Mouse (Mus musculus): Measurements from ENCODE around the gene Olfr524.

Gene Olfr524

GRCm38 (mm10) chr7:140205864-140206263 is at the start of gene Olfr524:
Olfr524 (minus strand) TSS chr7:140205964.
- in situ Hi-C loops (cut with MboI; ENCODE audit: unreplicated experiment in 2 of 2) = no loop called here

GRCm38 (mm10) chr7:140253780-140254299 is 48.1 kb upstream of the Olfr524 start:
- in situ Hi-C loops (cut with MboI; ENCODE audit: unreplicated experiment in 2 of 2) = no loop called here

GRCm38 (mm10) chr7:140247216-140247615 is 41.5 kb upstream of the Olfr524 start, which contains the start of gene 5830411N06Rik:
5830411N06Rik (plus strand) TSS chr7:140247284.
- in situ Hi-C loops (cut with MboI; ENCODE audit: unreplicated experiment in 2 of 2) = no loop called here

GRCm38 (mm10) chr7:140233696-140234095 is 27.9 kb upstream of the Olfr524 start:
- in situ Hi-C loops (cut with MboI; ENCODE audit: unreplicated experiment in 2 of 2) = no loop called here

GRCm38 (mm10) chr7:140231026-140231425 is 25.3 kb upstream of the Olfr524 start:
- in situ Hi-C loops (cut with MboI; ENCODE audit: unreplicated experiment in 2 of 2) = no loop called here

GRCm38 (mm10) chr7:140228476-140228875 is 22.7 kb upstream of the Olfr524 start:
- in situ Hi-C loops (cut with MboI; ENCODE audit: unreplicated experiment in 2 of 2) = no loop called here

GRCm38 (mm10) chr7:140224209-140224608 is 18.4 kb upstream of the Olfr524 start:
- in situ Hi-C loops (cut with MboI; ENCODE audit: unreplicated experiment in 2 of 2) = no loop called here

- in situ Hi-C loops (cut with MboI; ENCODE audit: unreplicated experiment in 2 of 2) = no loop called here
Measured at GRCm38 (mm10) chr7:140220375-140220774, 14.6 kb upstream of the Olfr524 start.

GRCm38 (mm10) chr7:140219268-140219667 is 13.5 kb upstream of the Olfr524 start:
- in situ Hi-C loops (cut with MboI; ENCODE audit: unreplicated experiment in 2 of 2) = no loop called here

GRCm38 (mm10) chr7:140217967-140218366 is 12.2 kb upstream of the Olfr524 start, which contains the start of gene Cd163l1:
Cd163l1 (plus strand) TSS chr7:140218267.
- in situ Hi-C loops (cut with MboI; ENCODE audit: unreplicated experiment in 2 of 2) = no loop called here

- in situ Hi-C loops (cut with MboI; ENCODE audit: unreplicated experiment in 2 of 2) = no loop called here
Measured at GRCm38 (mm10) chr7:140213841-140214240, 8.1 kb upstream of the Olfr524 start.

- in situ Hi-C loops (cut with MboI; ENCODE audit: unreplicated experiment in 2 of 2) = no loop called here
Measured at GRCm38 (mm10) chr7:140208677-140209076, 2.9 kb upstream of the Olfr524 start.

- in situ Hi-C loops (cut with MboI; ENCODE audit: unreplicated experiment in 2 of 2) = no loop called here
Measured at GRCm38 (mm10) chr7:140208153-140208552, 2.4 kb upstream of the Olfr524 start.

GRCm38 (mm10) chr7:140206904-140207303 is 1.1 kb upstream of the Olfr524 start:
- in situ Hi-C loops (cut with MboI; ENCODE audit: unreplicated experiment in 2 of 2) = no loop called here

- in situ Hi-C loops (cut with MboI; ENCODE audit: unreplicated experiment in 2 of 2) = no loop called here
Measured at GRCm38 (mm10) chr7:140201090-140201489, 4.7 kb downstream of the Olfr524 start.

- in situ Hi-C loops (cut with MboI; ENCODE audit: unreplicated experiment in 2 of 2) = no loop called here
Measured at GRCm38 (mm10) chr7:140196002-140196401, 9.8 kb downstream of the Olfr524 start.

GRCm38 (mm10) chr7:140194031-140194430 is 11.7 kb downstream of the Olfr524 start:
- in situ Hi-C loops (cut with MboI; ENCODE audit: unreplicated experiment in 2 of 2) = no loop called here

- in situ Hi-C loops (cut with MboI; ENCODE audit: unreplicated experiment in 2 of 2) = no loop called here
Measured at GRCm38 (mm10) chr7:140192851-140193250, 12.9 kb downstream of the Olfr524 start.

GRCm38 (mm10) chr7:140192445-140192844 is 13.3 kb downstream of the Olfr524 start:
- in situ Hi-C loops (cut with MboI; ENCODE audit: unreplicated experiment in 2 of 2) = no loop called here

GRCm38 (mm10) chr7:140190435-140190834 is 15.3 kb downstream of the Olfr524 start:
- in situ Hi-C loops (cut with MboI; ENCODE audit: unreplicated experiment in 2 of 2) = no loop called here

GRCm38 (mm10) chr7:140188391-140189328 is 17.1 kb downstream of the Olfr524 start:
- in situ Hi-C loops (cut with MboI; ENCODE audit: unreplicated experiment in 2 of 2) = no loop called here
